Mouse (Mus musculus): ENCODE data around the gene Bdnf. TPM values are rescaled to one million over a fixed set of nuclear protein-coding genes. Genes with fewer than 3 reads are reported as not detected.

Gene Bdnf
- polyA plus RNA-seq, 1 experiment from 2014 or later, result 3.2 TPM

GRCm38 (mm10) chr2:109776374-109776773 is 101.9 kb downstream of the Bdnf start:
- H3K9ac ChIP-seq (replicated peaks; ENCODE audit: low read depth, low read length), result no peak overlapping the region
- no peak overlapping the region for H3K27ac ChIP-seq (ENCODE audit: low read length)
- no peaks in the 10 kb centered on the region for H3K4me1 ChIP-seq (ENCODE audit: control insufficient read depth, insufficient read depth, low read length)
- 68% methylated on average over 6 of the region's 6 CpGs for WGBS
- no peaks in the 10 kb centered on the region for H3K36me3 ChIP-seq (ENCODE audit: control insufficient read depth, insufficient read depth, low read length)
- H3K27me3 ChIP-seq (ENCODE audit: control insufficient read depth, insufficient read depth, low read length), result no peaks in the 10 kb centered on the region
- no peak overlapping the region for H3K4me3 ChIP-seq (ENCODE audit: low read depth, low read length)
- ATAC-seq (ENCODE audit: insufficient number of reproducible peaks, insufficient read depth, low FRiP score, low read depth), result no peak
- no peak overlapping the region for H3K4me2 ChIP-seq (replicated peaks; ENCODE audit: low read depth, low read length)
- no peaks in the 10 kb centered on the region for H3K9me3 ChIP-seq (ENCODE audit: control insufficient read depth, low read depth, low read length)

Other genes starting within 250 kb of the Bdnf start
- 68.8 and 74.2 TPM in 2 replicates for gene Lin7c, start 216.2 kb downstream of the Bdnf start, polyA plus RNA-seq (2014; fragmentation: Nextera tagmentation; extraction: Ambion mirVana)
- 38.2 and 39.0 TPM in 2 replicates for gene Lgr4, start 242.9 kb downstream of the Bdnf start, polyA plus RNA-seq (2014; fragmentation: Nextera tagmentation; extraction: Ambion mirVana)

All from stomach, embryonic 14.5 days (tissue).